Mouse (Mus musculus) left cerebral cortex, adult 9 months (tissue): ENCODE data around the gene Tdg.

Experiments used
- DNase-seq, 2 experiments: peaks; one replicate each; pipeline ENCODE4 v3.0.0; 2022; ENCODE audit warnings: low spot score in 2 of 2

Tdg gene

GRCm38 (mm10) chr10:82663289-82663688 is 33.7 kb downstream of the Tdg start:
- DNase-seq, result no peak

- no peak for DNase-seq
Observed at GRCm38 (mm10) chr10:82665951-82666350, 36.3 kb downstream of the Tdg start.

GRCm38 (mm10) chr10:82666436-82667234 is 37.0 kb downstream of the Tdg start:
- peak; percentile 57 to 94 for DNase-seq

GRCm38 (mm10) chr10:82670205-82670604 is 40.6 kb downstream of the Tdg start:
- no peak for DNase-seq

GRCm38 (mm10) chr10:82676949-82677348 is 47.3 kb downstream of the Tdg start:
- DNase-seq, result peak in 1 of 2 experiments; percentile 63

GRCm38 (mm10) chr10:82680769-82681168 is 51.1 kb downstream of the Tdg start:
- DNase-seq, result peak; percentile 71 to 87

- peak in 1 of 2 experiments; percentile 69 for DNase-seq
Observed at GRCm38 (mm10) chr10:82681639-82682038, 52.0 kb downstream of the Tdg start.

- no peak for DNase-seq
Observed at GRCm38 (mm10) chr10:82685440-82685839, 55.8 kb downstream of the Tdg start.

- DNase-seq, result peak in 1 of 2 experiments; percentile 50
Observed at GRCm38 (mm10) chr10:82689681-82690211, 60.1 kb downstream of the Tdg start.

GRCm38 (mm10) chr10:82690494-82690893 is 60.9 kb downstream of the Tdg start, which contains the start of gene Glt8d2:
Glt8d2 (minus strand) TSS chr10:82690650.
- peak in 1 of 2 experiments; percentile 63 for DNase-seq

GRCm38 (mm10) chr10:82695956-82696355 is 66.3 kb downstream of the Tdg start, which contains the start of gene Hcfc2:
Hcfc2 (plus strand) TSS chr10:82696160.
- DNase-seq, result no peak

- DNase-seq, result no peak
Observed at GRCm38 (mm10) chr10:82696453-82697079, 66.9 kb downstream of the Tdg start.

- no peak for DNase-seq
Observed at GRCm38 (mm10) chr10:82697305-82697898, 67.8 kb downstream of the Tdg start.

GRCm38 (mm10) chr10:82698712-82699261 is 69.2 kb downstream of the Tdg start:
- DNase-seq, result peak; percentile 62 to 81

GRCm38 (mm10) chr10:82699296-82699941 is 69.8 kb downstream of the Tdg start:
- peak in 1 of 2 experiments; percentile 34 for DNase-seq
